Mouse (Mus musculus) embryonic facial prominence, embryonic 15.5 days (tissue): ENCODE results near the gene Polr3h. TPM values are rescaled to one million over a fixed set of nuclear protein-coding genes. Genes with fewer than 3 reads are reported as not detected.

Experiments used
- ATAC-seq: fragments of 200-750 bp; cut with Nextera tagmentation; 2 replicates; pipeline ENCODE4 v1.8.0; 2017; ENCODE audit warnings: low read depth, moderate TSS enrichment; ENCODE audit not compliant: insufficient number of reproducible peaks, low FRiP score, low TSS enrichment
- H3K27ac ChIP-seq: fragments of 300-500 bp; sonication (generic); replicated peaks from 2 replicates; pipeline ENCODE4 v1.5.1; 2015; ENCODE audit warnings: mild to moderate bottlenecking, inconsistent platforms
- H3K27me3 ChIP-seq: fragments of 300-500 bp; sonication (generic); 2 replicates; pipeline ENCODE4 v1.6.1; 2015; ENCODE audit warnings: inconsistent platforms
- H3K36me3 ChIP-seq: fragments of 300-500 bp; sonication (generic); 2 replicates; pipeline ENCODE4 v1.6.1; 2015; ENCODE audit warnings: mild to moderate bottlenecking, inconsistent platforms
- H3K4me1 ChIP-seq: fragments of 300-500 bp; sonication (generic); 2 replicates; pipeline ENCODE4 v1.6.1; 2015; ENCODE audit warnings: inconsistent platforms
- H3K4me2 ChIP-seq: fragments of 300-500 bp; sonication (generic); replicated peaks from 2 replicates; pipeline ENCODE4 v1.6.1; 2015; ENCODE audit warnings: mild to moderate bottlenecking, inconsistent platforms
- H3K4me3 ChIP-seq: fragments of 300-500 bp; sonication (generic); replicated peaks from 2 replicates; pipeline ENCODE4 v1.5.1; 2015; ENCODE audit warnings: mild to moderate bottlenecking, inconsistent platforms
- H3K9ac ChIP-seq: fragments of 300-500 bp; sonication (generic); 2 replicates; pipeline ENCODE4 v1.6.1; 2015; ENCODE audit warnings: inconsistent platforms
- H3K9me3 ChIP-seq: fragments of 300-500 bp; sonication (generic); replicated peaks from 2 replicates; pipeline ENCODE4 v1.6.1; 2016; ENCODE audit warnings: inconsistent platforms
- WGBS: fragments of 180-500 bp; shearing (Covaris S2); methylation state at CpG from one replicate; pipeline ENCODE4 v1.1.7; 2015; 5-methylcytosine and 5-hydroxymethylcytosine counted together
- polyA plus RNA-seq: library from polyadenylated mRNA; unstranded; fragments of >200 nt; fragmentation: Nextera tagmentation; extraction: Ambion mirVana; gene quantifications from 2 replicates; pipeline ENCODE4 v1.2.1, GENCODE M21; 2015

The Polr3h gene
- polyA plus RNA-seq, 1 experiment from 2014 or later = 65.3 TPM

DNA sequence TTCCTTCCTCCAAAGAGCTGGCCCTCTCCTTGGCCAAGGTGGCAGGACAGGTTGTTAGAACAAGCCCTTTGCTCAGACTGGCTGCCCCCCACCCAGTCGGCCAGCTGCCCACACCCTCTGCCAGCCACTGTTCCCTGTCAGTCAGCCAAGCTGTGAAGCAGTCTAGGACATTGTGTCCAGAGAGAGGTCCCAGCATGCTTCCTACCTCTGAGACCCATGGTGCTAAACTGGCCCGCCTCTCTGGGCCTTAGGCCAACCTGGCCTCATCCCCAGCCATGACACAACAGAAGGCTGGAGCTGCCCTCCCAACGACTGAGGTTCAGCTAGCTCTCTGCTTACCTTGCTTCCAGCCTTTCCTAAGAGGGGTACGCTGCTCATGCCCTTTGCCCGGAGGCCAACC lies 86.4 kb downstream of the Polr3h start:
- no peaks in the 10 kb centered on the region for H3K27me3 ChIP-seq
- WGBS = 64% methylated on average over 5 of the region's 5 CpGs
- H3K27ac ChIP-seq = no peak overlapping the region
- peaks cover 24% of the 10 kb centered on the region for H3K4me1 ChIP-seq
- H3K36me3 ChIP-seq = no peaks in the 10 kb centered on the region
- H3K4me2 ChIP-seq = no peak overlapping the region
- no peaks in the 10 kb centered on the region for H3K9me3 ChIP-seq
- no peak overlapping the region for H3K4me3 ChIP-seq
- ATAC-seq = no peak; the same call in 1 of the 2 replicates
- no peak overlapping the region for H3K9ac ChIP-seq

DNA sequence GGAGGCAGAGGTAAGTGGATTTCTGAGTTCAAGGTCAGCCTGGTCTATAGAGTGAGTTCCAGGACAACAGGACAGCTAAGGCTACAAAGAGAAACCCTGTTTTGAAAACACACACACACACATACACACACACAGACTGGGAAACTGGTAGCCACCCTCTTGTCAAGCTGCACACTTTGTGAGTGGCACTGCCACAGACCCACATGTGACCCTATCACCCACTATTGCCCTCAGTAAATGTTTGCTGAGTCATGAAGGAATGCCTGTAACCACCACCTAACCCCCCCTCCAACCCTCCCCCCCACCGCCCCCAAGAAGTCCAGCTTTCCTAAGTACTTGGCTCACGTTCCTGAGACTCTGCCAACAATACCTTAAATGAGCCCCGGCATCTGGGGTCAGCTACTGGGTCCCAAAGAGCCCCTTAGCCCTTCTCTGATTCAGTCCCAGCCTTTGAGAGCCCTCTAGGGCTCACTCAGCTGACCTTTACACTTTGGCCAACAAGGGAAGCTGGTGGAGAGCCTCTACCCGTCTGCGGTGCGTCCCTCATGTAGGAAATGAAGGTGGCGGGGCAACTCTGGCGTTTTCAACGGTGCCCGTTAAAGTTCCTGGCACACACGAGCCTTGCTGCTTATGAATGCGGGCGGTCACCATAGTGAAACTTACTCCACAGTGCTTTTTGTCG lies 87.3 kb downstream of the Polr3h start:
- Histone ChIP-seq H3K9me3 (no peaks in the 10 kb centered on the region), H3K4me1 (peaks cover 24% of the 10 kb centered on the region), H3K27me3 (no peaks in the 10 kb centered on the region), H3K9ac (no peak overlapping the region), H3K4me3 (no peak overlapping the region), H3K4me2 (no peak overlapping the region), H3K27ac (no peak overlapping the region), H3K36me3 (no peaks in the 10 kb centered on the region)
- WGBS = 70% methylated on average over 14 of the region's 14 CpGs
- no peak for ATAC-seq

Other genes starting within 250 kb of the Polr3h start
- 10.4 and 12.4 TPM in 2 replicates for gene Chadl, start 229.0 kb downstream of the Polr3h start, polyA plus RNA-seq
- gene Zc3h7b, start 181.2 kb downstream of the Polr3h start, polyA plus RNA-seq = 29.5 and 31.2 TPM in 2 replicates
- gene Rangap1, start 180.7 kb downstream of the Polr3h start, polyA plus RNA-seq = 98.3 and 102 TPM in 2 replicates
- gene Tef, start 123.8 kb downstream of the Polr3h start, polyA plus RNA-seq = 31.1 and 32.3 TPM in 2 replicates
- 31.4 and 33.8 TPM in 2 replicates for gene Tob2, start 67.4 kb downstream of the Polr3h start, polyA plus RNA-seq
- gene Phf5a, start 54.3 kb downstream of the Polr3h start, polyA plus RNA-seq = 133 and 145 TPM in 2 replicates
- 156 and 164 TPM in 2 replicates for gene Aco2, start 53.9 kb downstream of the Polr3h start, polyA plus RNA-seq
- gene Csdc2, start 10.5 kb upstream of the Polr3h start, polyA plus RNA-seq = 17.5 and 19.3 TPM in 2 replicates
- 35.9 and 39.6 TPM in 2 replicates for gene Pmm1, start 34.7 kb upstream of the Polr3h start, polyA plus RNA-seq
- gene 1700029P11Rik, start 54.3 kb upstream of the Polr3h start, polyA plus RNA-seq = not detected in 2 replicates
- gene Xrcc6, start 61.6 kb upstream of the Polr3h start, polyA plus RNA-seq = 75.5 and 82.1 TPM in 2 replicates
- 29.3 and 29.8 TPM in 2 replicates for gene Desi1, start 107.6 kb upstream of the Polr3h start, polyA plus RNA-seq
- gene Snu13, start 121.4 kb upstream of the Polr3h start, polyA plus RNA-seq = 246 and 260 TPM in 2 replicates
- gene 4930407I10Rik, start 132.9 kb upstream of the Polr3h start, polyA plus RNA-seq = not detected in 2 replicates
- gene Mei1, start 143.8 kb upstream of the Polr3h start, polyA plus RNA-seq = 0.04 and 0.11 TPM in 2 replicates
- 27.6 and 31.1 TPM in 2 replicates for gene Ccdc134, start 201.7 kb upstream of the Polr3h start, polyA plus RNA-seq
- 159 and 162 TPM in 2 replicates for gene Srebf2, start 220.9 kb upstream of the Polr3h start, polyA plus RNA-seq